Mouse (Mus musculus) cerebellum, adult (tissue): ENCODE measurements around the gene Tex45.
A peak's percentile ranks its signal among the peaks of the same experiment; 100 is the strongest.

Experiments
- ATAC-seq: cut with Nextera tagmentation; 2 replicates; pipeline ENCODE4 v1.9.2; 2017; ENCODE audit warnings: mild to moderate bottlenecking, moderate library complexity, mixed read lengths; ENCODE audit not compliant: insufficient number of reproducible peaks, low FRiP score, low TSS enrichment

Gene Tex45

DNA sequence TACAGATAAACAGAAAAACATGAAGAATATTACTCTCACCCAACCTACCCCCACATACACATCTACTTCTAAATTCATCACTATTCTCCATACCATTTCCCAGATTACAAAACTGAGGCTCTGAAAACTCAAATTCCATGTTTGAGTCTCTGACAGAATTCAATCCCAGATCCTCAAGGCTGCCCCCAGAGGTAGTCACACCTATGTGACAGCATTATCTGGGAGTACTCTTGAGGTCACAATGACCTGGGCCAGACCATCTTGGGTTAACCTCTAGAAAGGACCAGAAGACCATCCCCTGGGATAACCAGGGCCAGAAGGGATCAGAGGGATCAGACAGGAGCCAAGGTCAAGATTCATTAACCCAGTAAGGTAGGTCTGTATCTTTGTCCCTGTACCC is at the start of gene Tex45:
Gene Tex45, plus strand, starts transcription at position 301 of the 400 bp plus-strand sequence.
- no peak for ATAC-seq

DNA sequence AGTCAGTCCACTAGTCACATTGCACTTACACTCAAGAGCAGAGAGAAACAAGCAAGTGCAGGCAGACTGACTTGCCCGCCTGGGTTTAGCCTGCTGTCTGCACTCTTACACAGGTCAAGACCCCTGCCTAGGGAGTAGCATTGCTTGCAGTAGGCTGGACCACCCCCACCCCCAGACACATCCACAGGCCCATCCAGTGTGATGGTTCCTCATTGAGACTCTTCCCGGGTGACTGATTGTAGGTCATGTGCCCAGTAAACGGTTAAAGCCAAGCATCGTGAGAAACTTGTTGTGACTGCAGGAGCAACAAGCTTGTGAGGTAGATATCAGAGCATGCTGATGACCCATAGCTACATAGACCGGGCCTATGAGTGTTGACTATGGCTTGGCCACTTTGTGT is 49.2 kb upstream of the Tex45 start:
- no peak for ATAC-seq

DNA sequence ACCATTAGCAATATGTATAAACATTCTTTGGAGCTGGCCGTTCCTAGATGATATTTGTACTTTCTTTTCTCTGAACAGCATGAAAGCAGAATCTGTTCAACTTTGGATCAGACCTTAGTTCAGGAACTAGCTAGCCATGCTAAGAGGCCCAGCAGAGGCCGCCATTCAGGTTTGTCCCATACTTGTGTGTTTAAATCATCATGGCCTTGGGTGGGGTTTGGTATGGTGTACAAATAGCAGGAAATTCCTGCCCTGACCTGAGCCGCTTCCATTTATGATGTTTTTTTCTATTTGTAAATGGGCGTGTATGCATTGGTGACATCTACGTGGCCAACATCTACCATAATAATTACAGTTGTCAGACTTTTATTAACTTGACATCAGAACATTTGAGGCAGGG is 45.4 kb upstream of the Tex45 start:
- no peak for ATAC-seq

DNA sequence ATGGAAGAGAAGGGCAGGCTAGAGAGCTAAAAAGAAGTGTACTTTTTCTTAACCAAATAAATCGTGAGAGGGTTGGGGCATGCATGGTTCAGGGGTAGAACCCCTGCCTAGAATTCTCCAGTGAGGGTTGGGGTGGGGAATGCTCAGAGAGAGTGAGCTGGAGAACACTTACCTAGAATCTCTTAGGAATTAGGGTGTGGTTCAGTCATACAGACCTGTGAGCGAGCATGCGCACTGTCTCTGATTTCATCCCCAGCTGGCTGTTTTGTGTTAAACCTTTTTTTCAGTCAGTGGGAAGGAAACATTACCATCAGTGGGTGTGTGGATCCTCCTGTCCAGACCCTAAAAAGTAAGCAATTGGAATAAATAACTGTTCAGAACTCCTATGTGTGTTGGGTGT is 44.5 kb upstream of the Tex45 start:
- ATAC-seq, result no peak

DNA sequence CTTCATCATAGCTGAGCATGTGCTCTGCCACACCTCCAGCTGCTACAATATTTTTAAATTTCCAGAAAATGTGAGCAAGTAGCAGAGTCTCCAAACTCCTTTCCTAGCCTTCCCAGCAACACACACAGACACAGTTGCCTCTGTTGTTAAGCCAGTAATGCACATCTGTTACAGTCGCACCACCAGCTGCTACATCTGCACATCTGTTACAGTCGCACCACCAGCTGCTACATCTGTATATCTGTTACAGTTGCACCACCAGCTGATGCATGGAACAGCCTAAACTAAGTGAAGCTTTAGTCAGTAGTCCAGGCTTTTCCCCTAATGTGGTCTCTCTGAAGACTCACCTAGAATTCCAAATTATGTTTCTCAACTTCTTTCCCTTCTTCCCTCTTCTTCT is 42.2 kb upstream of the Tex45 start:
- no peak for ATAC-seq

DNA sequence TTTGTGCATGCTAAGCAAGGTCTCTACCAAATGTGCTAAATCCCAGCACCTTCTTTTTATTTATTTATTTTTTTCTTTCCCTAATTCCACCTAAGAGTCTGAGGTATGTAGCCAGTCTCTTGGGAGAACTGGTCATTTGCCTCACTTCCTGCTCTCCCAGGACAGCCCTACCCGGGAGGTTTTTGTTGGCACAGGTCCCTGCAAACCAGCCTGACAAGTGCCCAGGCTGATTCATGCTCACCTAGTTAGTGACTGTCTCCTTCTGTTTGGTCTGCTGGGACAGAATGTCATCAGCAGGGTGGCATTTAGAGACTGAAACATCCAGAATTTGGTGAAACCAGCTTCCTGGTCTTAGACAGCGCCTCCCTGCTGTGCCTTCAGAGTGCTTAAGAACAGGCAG is 40.7 kb upstream of the Tex45 start:
- peak; percentile 74 for ATAC-seq

DNA sequence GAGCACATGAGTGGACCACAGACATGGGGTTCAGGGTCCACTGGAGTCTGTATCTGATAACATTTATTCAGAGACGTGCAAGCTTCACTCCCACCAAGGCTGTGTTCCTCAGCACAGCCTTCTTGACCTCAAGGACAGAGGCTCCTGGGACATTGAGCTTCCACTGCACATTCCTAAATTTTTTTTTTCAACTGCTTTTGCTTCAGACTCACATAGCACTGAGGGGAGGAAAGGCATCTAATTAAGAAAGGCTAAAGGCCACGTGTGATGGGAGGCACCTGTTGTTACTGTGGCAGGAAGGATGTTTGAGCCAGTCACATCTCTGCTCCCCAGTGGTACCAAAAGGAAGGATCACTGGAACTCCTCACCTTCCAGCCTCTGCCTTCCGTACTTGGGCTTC is 39.5 kb upstream of the Tex45 start:
- no peak for ATAC-seq

DNA sequence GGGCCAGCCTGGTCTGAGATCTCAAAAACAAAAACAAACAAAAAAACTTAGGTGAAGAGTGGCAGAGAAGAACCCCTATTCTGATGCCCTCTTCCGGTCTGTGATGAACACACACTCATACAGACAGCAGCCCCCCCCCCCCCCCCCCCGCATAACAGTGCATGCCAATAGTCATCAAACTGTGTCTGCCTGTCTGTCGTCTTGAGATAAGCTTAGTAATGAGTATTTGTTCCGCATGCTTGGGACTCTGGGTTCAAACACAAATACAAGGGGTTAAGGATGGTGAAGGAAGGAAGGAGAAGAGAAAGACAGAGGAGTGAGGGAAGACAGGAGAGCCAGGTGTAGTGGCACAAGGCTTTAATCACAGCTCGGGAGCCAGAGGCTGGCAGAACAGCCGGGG is 34.2 kb upstream of the Tex45 start:
- ATAC-seq, result no peak

DNA sequence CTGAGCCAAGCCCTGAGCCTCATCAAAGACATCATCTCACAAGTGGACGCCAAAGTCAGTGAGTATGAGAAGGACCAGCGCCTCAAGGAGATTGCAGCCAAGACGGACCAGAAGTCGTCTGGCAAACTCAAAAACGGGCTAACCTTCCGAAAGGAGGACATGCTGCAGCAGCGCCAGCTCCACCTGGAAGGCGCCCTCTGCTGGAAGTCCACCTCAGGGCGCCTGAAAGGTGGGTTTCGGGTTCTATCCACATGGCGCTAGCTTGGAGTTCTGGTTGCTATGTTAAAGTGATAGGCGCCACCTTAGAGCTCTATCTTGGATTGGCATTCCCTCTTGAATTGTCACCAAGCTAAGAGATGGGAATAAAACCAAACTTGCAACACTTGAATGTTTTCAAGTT is 31.2 kb upstream of the Tex45 start:
- no peak for ATAC-seq

DNA sequence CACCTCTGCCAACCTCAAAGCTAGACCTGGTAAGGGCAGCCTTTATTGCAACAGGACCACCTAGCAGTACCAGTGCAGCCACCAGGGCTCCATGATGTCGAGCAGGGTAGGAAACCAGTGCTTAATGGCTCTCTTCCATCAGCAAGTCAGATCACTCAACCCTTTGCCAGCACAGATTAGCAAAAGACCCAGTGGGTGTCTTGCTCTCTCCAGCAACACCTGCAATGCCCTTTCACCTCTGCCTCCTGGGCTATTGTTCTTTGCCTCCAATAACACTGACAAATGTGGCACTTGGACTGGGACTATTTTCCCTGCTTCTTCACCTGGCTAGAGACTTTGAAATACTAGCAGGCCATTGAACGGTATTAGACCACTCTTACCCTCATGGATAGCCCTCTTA is 21.4 kb upstream of the Tex45 start:
- no peak for ATAC-seq

DNA sequence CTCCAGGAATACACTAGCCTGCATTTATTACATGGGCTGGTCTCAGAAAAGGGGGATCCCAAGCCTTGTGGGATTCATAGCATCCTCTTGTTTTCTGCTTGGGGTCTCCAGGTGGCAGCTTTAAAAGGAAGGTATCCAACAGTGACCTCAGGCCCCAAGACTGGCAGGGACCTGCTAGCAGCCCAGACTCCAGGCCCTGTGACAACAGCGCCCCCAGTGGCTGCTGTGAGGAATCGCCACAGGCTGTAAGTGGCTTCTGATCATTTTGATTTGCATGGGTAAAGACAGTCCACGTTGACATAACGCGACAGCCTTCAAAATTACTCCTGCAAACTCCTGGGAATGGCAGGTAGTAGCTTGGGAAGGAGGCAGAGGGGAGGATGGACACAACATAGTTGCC is 20.0 kb upstream of the Tex45 start:
- peak; percentile 54; the same call in 1 of the 2 replicates for ATAC-seq

DNA sequence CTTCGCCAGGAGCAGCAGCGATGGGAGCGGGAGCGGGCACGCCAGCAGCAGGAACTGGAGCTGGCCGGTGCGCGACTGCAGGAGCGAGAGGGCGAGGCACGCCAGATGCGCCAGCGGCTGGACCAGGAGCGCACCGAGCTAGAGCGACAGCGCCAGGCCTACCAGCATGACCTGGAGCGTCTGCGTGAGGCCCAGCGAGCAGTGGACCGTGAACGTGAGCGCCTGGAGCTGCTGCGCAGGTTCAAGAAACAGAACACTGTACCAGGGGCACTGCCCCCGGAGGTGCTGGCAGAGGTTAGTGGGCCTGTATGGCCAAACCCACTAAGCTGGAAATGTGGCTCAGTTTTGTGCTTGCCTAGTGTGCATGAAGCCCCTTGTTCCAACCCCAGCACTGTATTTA is 18.7 kb upstream of the Tex45 start:
- ATAC-seq, result no peak

DNA sequence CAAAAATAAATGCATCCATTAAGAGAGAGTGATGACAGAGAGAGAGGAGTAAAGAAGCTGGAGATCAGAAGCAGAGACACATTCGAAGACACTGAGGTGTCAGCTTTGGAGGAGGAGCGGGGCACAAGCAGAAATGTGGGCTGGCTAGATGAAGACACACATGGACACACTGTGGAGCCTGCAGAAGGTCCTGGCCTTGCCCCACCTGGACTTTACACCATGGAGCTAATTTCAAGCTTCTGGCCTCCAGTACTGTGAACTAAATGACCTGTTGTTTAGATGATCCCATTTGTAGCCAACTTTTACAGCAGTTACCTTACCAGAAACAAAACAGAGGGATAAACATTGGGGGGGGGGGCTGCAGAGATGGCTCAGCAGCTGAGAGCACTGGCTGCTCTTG is 7.4 kb upstream of the Tex45 start:
- ATAC-seq, result no peak

DNA sequence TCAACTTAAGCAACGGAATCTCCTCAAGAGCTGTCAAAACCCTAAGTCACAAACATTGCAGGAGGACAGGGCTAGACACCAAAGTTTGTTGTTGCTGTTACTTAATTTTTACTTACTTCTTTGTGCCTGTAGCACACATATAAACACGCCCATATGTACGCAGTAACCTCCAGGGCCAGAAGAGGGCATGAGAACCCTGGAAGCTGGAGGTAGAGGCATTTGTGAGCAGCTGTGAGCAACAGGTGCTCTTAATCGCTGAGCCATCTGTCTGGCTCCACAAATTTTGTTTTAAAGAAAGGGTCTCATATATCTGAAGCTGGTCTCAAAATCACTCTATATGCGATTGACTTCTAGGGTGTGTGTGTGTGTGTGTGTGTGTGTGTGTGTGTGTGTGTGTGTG is 6.4 kb upstream of the Tex45 start:
- ATAC-seq, result no peak

DNA sequence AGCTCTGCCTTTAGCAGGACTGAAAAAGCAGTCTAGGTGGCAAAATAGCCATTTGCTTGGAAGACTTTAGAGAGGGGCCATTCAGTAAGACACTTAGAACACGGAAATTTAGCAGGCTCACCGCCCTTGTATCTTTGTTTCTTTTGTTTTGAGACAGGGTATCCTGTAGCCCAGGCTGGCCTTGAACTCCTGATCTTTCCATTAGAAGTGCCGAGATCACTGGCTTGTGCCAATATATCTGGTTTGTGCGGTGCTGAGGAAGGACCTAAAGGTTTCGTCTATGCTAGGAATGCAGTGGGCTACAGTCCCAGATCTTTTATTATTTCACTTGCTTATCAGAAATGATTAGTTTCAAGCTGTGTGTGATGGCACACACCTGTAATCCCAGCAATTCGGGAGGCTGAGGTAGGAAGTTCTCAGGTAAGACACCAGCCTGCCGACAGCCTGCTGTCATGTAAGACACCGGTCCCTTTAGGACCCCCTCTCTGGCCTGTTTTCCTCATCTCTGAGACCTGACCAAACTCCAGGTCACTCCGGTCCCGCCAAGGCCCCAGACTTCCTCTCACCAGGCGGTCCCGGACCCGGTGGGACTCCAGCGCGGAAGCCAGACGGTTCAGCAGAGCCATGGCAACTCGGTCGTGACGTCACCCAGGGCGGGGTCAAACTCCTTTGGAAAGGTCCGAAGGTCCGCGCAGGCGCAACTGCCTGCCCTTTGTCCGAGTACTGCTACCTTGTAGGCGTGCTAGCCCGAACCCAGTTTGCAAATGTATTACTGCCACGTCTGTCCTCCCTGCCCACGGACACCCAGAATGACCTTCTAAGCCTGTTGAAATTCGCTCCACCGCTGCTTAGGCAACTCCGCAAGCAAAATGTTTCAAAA is 3.4 kb upstream of the Tex45 start, which contains the start of gene Pex11g:
Gene Pex11g, minus strand, starts transcription at position 675 of the 880 bp plus-strand sequence.
- ATAC-seq, result peak; percentile 92

DNA sequence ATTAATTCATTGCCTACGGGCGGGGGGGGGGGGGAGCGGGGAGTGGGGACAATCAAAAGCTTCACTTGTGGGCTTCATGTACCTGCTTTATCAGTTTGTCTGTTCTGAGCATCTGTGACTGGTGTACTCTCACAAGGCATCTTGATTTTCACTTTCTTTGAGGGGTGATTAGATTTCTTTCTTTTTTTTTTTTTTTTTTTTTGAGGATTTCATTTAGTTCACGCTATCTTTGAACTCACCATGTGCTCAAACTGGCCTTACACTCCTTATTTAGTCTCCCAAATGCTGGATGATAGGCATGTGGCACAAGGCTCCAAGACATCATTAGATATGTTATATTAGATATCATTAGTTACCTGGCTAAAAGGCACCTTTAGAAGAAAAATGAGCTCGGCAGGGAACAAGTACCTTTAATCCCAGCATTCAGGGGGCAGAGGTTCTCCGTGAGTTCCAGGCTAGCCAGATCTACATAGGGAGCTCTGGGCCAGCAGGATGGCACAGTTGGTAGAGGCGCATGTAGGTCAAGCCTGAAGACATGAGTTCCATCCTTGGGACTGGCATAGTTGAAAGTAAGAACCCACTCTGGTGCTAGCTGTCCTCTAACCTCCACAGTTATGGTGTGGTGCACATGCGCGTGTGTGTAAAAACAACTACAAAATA is 2.6 kb upstream of the Tex45 start:
- ATAC-seq, result no peak

DNA sequence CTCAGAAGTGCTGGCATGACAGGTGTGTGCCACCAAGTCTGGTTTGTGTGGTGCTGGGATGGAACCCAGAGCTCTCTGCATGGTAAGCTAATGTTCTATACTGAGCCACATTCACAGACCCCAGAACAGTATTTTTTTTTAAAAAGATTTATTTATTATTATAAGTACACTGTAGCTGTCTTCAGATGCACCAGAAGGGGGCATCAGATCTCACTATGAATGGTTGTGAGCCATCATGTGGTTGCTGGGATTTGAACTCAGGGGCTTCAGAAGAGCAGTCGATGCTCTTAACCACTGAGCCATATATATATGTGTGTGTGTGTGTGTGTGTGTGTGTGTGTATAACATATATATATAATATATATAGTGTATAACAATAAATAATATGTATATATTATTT is 1.8 kb upstream of the Tex45 start:
- ATAC-seq, result no peak

DNA sequence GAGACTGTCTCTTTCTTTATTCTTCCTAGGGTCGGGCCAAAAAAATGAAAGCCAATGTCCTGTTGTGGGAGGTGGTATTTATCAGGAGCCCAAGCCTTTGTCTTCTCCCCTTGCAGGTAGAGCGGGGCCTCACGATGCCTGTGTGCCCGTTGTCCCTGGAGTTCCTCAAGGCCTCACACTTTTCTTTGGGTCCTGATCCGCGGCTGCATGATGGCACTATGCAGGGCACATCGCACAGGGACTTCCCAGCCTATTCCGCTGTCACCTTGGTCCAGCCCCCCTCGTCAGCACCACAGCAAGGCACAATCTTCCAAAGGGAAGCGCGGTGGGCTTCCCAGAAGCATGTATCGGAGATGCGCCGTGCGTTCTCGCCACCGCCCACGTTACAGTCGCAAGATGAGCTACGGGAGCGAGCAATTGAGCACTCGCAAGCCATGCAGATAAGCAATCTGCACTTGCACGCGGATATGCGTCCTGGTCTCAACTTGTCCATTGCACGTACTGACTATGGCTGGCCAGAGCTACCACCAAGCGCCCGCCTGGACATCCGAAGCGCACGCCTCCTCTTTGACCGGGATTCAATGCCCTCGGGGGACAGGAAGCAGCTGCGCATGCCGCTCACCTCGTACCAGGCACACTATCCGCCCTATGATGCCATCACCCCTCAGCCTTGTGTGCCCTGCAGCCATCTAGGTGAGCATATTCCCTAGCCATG is 5.2 kb downstream of the Tex45 start:
- no peak for ATAC-seq

DNA sequence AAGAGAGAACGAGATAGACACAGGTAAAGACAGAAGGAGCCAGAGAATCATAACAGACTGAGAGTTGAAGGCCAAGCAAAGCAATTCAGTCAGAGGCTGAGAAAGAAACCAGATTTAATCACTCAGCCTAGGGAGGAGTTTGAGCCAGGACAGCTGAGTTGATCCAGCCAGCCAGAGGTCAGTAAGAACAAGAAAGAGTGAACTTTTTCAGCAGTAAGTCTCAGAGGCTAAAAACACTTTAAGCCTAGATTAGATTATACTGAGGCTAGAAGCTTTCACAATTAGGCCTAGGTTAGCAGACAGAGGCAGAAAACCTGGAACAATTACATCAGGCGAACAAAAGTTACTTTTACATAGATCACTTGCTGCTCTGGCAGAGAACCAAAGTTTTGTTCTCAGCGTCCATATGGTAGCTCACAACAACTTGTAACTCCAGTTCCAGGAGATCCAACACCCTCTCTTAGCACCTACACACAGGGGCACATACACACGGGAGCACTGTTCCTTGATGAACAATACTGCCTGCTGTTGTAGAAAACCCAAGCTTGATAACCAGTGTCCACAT is 9.6 kb downstream of the Tex45 start:
- no peak for ATAC-seq

DNA sequence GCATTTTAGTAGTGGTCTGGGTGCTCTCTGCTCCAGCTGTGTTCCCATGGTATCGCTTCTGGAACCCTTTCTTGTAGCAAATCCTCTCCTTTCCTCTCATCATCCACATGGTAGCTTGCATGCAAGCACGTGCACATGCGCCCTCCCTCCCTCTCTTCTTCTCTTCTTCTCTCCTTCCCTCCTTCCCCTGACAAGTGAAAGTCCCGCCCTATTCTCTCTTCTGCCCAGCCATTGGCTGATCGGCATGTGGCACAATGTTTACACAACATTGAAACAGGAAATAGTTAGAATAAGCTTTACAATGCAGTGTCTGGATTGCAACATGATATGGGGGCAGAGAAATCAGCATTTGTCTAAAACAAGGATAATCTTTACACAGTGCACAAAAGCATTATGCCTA is 10.9 kb downstream of the Tex45 start:
- ATAC-seq, result no peak

DNA sequence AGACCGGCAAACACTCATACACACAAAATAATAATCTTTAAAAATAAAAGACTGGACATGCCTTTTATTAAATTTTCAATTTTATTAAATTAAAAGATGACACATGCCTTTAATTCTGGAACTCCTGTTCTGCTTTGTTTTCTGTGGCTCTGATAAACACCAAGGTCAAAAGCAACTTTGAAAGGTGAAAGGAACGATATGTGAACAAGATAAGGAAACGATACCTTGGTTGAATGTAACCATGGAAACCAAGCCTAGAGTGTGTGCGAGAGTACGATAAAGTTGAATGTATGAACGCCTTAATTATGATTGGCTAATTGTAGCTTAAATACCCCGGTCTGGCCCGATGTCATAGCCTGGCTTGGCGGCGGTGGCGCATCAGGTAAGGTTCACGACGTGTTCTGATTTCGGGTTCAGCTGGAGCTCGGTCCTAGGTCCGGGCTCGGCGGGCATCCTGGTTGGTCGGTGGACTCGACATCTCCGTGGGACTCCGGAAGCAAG is 11.6 kb downstream of the Tex45 start:
- no peak for ATAC-seq
